Mouse (Mus musculus): ENCODE results near the gene Guca1a. TPM values are rescaled to one million over a fixed set of nuclear protein-coding genes. Genes with fewer than 3 reads are reported as not detected.
"Not testable (repeated sequence)": the region's sequence is repeated elsewhere in the genome, so short reads cannot be mapped to it uniquely, and the experiment has no call there.

The Guca1a gene
- polyA plus RNA-seq, 1 experiment from 2014 or later: 5.8 TPM

DNA sequence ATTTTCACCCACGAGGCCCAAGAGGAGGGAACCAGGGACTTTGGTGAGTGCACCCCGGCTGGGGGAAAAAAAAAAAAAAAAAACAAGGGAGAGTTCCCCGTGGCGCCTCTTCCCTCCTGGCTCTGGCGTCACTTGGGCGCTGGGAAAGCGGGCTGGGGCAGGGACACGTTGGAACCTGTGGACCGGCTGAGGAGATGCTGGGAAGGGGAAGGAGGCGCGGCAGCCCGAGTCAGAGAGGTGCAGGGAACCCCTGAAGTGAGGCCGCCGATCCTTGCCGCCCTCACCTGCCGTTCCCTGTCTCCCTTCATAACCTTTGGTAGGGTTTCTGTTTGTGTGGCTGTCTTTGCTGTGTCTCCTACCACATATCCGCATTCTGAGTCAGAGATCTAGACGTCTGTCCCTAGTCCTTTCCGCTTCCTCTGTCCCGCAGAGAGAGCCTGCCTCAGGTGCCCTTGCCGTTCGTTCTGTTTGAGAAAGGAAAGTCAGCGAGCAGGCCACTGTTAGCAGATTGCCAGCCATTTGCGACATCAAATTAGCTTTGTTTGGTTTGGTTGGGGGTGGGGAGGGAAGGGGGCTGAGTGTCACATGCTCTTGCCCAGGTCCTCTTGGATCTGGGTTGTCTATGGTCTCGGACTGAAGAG is 36.6 kb upstream of the Guca1a start, which contains the start of gene 1700001C19Rik:
Gene 1700001C19Rik (minus strand): TSS at position 470 of the 641 bp plus-strand sequence.
- no peaks in the 10 kb centered on the region for H3K9me3 ChIP-seq (replicated peaks)
- no peak for DNase-seq (ENCODE audit: low spot score)
- WGBS: 2% methylated on average over 25 of the region's 25 CpGs
- peak within 1 kb of the TSS; percentile 54 for H3K4me3 ChIP-seq
- H3K27ac ChIP-seq (replicated peaks): no peak within 1 kb of the TSS
- peaks cover 59% of the 10 kb centered on the region for H3K27me3 ChIP-seq (ENCODE audit: low read depth, poor library complexity, severe bottlenecking)
- no peaks in the 10 kb centered on the region for H3K36me3 ChIP-seq
- peaks cover 44% of the 10 kb centered on the region for H3K4me1 ChIP-seq

DNA sequence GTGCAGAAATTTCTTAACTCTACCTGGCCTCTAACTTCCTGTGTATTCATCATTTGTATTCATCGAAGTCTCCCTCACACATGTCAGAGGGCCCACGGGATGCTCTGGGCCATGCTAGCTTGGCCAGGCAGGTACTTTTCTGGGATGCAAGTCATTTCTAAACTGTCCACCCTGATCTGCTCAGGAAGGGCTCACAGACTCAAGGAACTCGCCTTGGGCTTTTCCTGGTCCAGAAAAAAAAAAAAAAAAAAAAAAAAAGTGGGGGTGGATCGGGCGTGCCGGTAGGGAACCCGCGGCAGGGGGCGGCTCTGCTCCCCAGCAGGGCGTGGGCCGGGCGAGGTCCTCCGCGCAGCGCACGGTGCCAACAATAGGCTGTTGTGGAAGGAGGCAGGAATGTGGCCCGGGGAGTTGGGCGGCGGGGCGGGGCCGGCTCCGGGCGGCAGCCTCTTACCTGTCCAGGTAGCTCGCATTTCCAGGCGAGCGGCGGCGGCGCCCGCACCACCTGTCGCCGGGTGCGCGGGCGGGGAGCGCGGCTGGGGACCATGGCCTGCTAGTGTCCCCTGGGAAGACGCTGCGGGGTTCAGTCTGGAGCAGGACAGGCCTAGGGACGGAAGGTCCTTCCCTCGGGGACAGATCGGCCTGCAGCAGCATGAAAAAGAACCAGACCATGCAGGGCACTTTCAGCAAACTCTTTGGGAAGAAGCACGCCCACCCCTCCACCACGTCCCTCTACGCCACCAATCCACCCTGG is 35.9 kb upstream of the Guca1a start, which contains the start of gene AI661453:
Gene AI661453 (plus strand): TSS at position 460 of the 751 bp plus-strand sequence.
- no peaks in the 10 kb centered on the region for H3K9me3 ChIP-seq (replicated peaks)
- peak within 1 kb of the TSS; percentile 54 for H3K4me3 ChIP-seq
- H3K27me3 ChIP-seq (ENCODE audit: low read depth, poor library complexity, severe bottlenecking): peaks cover 59% of the 10 kb centered on the region
- H3K36me3 ChIP-seq: no peaks in the 10 kb centered on the region
- WGBS: 2% methylated on average over 45 of the region's 45 CpGs
- no peak for DNase-seq (ENCODE audit: low spot score)
- H3K4me1 ChIP-seq: peaks cover 39% of the 10 kb centered on the region
- no peak within 1 kb of the TSS for H3K27ac ChIP-seq (replicated peaks)

DNA sequence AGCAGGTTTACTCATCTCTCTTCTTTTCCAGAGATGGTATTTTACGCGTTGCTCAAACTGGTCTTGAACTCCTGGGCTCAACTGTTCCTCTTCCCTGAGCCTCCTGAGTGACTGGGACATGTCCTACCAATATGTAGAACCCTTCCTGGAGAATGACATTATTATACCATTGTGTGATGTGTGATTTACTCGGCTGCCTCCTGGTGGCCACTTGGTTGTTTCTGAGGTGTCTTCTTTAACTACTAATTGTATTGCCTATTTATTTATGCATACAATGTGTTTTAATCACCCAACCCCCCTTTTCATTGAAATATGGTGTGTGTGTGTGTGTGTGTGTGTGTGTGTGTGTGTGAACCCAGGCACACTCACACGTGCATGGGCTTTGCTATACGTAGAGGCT is 30.4 kb upstream of the Guca1a start:
- peaks cover 13% of the 10 kb centered on the region for H3K4me1 ChIP-seq
- H3K27me3 ChIP-seq (ENCODE audit: low read depth, poor library complexity, severe bottlenecking): peaks cover 15% of the 10 kb centered on the region
- DNase-seq (ENCODE audit: low spot score): no peak
- no peaks in the 10 kb centered on the region for H3K9me3 ChIP-seq (replicated peaks)
- no peaks in the 10 kb centered on the region for H3K36me3 ChIP-seq
- H3K27ac ChIP-seq (replicated peaks): no peak overlapping the region
- H3K4me3 ChIP-seq: no peak overlapping the region
- WGBS: 71% methylated on average over 5 of the region's 5 CpGs

DNA sequence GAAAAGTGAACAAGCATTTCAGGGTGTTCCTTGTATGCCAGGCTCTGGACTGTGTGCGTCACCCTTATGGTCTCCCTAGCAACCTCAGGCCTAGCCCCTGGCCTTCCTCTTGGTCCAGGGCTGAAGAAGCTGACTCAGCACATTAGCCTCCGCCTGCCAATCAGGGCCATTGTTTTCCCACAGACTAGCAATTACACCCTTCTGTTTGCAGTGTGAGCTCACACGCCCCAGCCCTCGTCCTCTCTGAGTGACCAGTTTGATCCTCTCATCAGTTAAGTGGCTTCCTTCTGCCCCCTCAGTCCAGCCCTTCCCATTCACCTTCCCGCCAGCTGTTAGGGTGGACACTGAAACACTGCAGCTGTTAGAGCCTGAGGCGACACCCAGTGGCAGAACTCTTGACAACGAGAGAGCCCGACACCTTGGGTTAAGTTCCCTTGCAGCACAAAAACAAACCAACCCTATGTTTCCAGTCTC is 28.5 kb upstream of the Guca1a start:
- Histone ChIP-seq H3K27ac (replicated peaks) (peak overlapping the region; percentile 61), H3K36me3 (no peaks in the 10 kb centered on the region), H3K27me3 (ENCODE audit: low read depth, poor library complexity, severe bottlenecking) (0 out of 2 replicates have a peak, but pooled peaks cover 6% of the 10 kb centered on the region), H3K9me3 (replicated peaks) (no peaks in the 10 kb centered on the region), H3K4me1 (peaks cover 13% of the 10 kb centered on the region), H3K4me3 (peak overlapping the region; percentile 18; the same call in 1 of the 2 replicates)
- WGBS: 9% methylated on average over 8 of the region's 8 CpGs
- DNase-seq (ENCODE audit: low spot score): peak; percentile 77

DNA sequence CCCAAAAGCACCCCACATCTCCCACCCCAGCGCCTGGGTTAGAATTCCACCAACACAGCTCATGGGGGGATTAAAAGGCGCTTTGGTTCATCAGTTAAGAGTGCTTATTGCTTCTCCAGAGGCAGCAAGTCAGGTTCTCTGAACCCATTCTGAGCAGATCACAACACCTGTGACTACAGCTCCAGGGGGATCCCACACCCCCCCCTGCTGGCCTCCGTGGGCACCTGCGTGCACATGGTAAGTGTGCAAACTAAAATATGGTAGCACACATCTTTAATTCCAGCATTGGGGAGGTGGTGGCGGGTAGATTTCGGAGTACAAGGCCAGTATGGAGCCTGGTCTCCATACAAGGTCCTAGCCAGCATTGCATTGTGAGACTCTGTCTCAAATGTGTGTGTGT is 26.9 kb upstream of the Guca1a start:
- WGBS: 68% methylated on average over 6 of the region's 6 CpGs
- no peaks in the 10 kb centered on the region for H3K9me3 ChIP-seq (replicated peaks)
- 0 out of 2 replicates have a peak, but pooled peaks cover 6% of the 10 kb centered on the region for H3K27me3 ChIP-seq (ENCODE audit: low read depth, poor library complexity, severe bottlenecking)
- DNase-seq (ENCODE audit: low spot score): no peak
- H3K4me3 ChIP-seq: no peak overlapping the region
- peaks cover 13% of the 10 kb centered on the region for H3K4me1 ChIP-seq
- H3K36me3 ChIP-seq: no peaks in the 10 kb centered on the region
- H3K27ac ChIP-seq (replicated peaks): no peak overlapping the region

DNA sequence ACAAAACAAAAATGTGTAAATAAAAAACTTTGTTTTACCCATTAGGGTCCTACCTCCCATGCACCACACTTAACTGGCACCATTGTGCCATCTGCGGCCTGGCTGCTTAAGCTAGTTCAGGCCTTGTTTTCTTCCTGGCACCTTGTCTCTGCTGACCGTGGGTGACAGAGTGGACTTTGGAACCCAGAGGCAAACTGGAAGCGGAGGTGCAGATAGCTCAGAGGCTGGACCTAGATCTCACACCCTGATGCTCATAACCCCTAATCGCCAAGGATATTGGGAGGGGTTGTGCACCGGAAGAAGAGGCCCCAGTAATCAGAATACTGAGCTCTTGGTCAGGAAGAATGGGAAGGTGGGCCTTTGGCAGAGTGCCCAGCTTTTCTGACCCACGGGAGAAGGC is 23.8 kb upstream of the Guca1a start:
- Histone ChIP-seq H3K4me3 (no peak overlapping the region), H3K9me3 (replicated peaks) (no peaks in the 10 kb centered on the region), H3K36me3 (no peaks in the 10 kb centered on the region), H3K4me1 (peaks cover 11% of the 10 kb centered on the region), H3K27ac (replicated peaks) (no peak overlapping the region), H3K27me3 (ENCODE audit: low read depth, poor library complexity, severe bottlenecking) (no peaks in the 10 kb centered on the region)
- DNase-seq (ENCODE audit: low spot score): no peak
- 87% methylated on average over 6 of the region's 6 CpGs for WGBS

DNA sequence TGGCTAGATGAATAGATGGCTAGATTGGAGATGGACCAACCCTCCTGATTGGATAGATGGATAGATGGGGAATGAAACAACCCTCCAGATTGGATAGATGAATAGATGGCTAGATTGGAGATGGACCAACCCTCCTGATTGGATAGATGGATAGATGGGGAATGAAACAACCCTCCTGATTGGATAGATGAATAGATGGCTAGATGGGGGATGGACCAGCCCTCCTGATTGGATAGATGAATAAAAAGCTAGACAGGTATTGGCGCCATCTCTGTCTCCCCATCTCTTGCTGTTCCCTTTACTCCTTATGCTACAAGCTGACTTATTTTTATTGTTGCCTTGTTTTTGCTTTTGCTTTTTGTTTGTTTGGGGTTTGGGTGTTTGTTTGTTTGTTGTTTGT is 22.2 kb upstream of the Guca1a start:
- WGBS: 83% methylated on average over 1 of the region's 1 CpGs
- not testable (repeated sequence) for H3K27me3 ChIP-seq (ENCODE audit: low read depth, poor library complexity, severe bottlenecking); DNase-seq (ENCODE audit: low spot score); H3K27ac ChIP-seq (replicated peaks); H3K36me3 ChIP-seq; H3K9me3 ChIP-seq (replicated peaks); H3K4me1 ChIP-seq; H3K4me3 ChIP-seq

DNA sequence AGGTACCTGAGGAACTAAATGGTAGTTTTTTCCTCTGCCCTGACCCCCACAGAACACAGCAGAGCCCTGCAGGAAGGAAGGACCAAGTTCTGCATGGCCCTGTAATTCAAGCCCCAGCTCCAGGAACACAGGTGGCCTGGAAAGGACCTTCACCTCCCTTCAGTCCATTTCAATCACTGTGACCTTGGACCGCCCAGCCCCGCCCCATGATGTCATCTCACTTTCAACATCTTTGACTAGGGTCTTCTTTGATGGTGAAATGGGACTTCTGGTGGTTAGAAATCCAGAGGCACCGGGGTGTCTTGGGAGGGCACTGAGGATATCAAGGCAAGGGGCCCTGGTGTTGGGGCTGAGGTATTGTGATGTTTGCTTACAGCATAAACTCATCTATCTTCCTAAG is 21.2 kb upstream of the Guca1a start:
- no peaks in the 10 kb centered on the region for H3K36me3 ChIP-seq
- 83% methylated on average over 3 of the region's 3 CpGs for WGBS
- no peaks in the 10 kb centered on the region for H3K27me3 ChIP-seq (ENCODE audit: low read depth, poor library complexity, severe bottlenecking)
- no peaks in the 10 kb centered on the region for H3K4me1 ChIP-seq
- DNase-seq (ENCODE audit: low spot score): no peak
- H3K27ac ChIP-seq (replicated peaks): no peak overlapping the region
- H3K9me3 ChIP-seq (replicated peaks): no peaks in the 10 kb centered on the region
- H3K4me3 ChIP-seq: no peak overlapping the region

DNA sequence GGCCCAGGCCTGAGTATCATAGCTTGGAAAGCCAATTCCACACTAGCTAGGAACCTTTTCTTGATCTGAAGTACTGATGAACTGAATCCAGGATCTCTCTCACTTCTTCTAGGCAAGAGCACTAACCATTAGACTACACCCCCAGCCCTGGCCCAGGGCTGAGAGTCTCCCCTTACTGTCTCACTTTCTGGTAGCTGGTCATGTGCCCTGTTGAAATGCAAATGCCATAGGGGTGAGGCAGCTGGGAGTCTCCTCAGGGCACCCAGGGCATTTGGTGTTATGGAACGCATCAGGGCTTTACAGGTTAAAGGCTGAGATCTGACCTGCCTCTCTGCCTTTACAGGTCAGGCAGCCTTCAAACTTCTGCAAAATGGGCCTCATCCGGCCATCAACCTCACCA is 19.8 kb upstream of the Guca1a start:
- no peaks in the 10 kb centered on the region for H3K27me3 ChIP-seq (ENCODE audit: low read depth, poor library complexity, severe bottlenecking)
- H3K27ac ChIP-seq (replicated peaks): no peak overlapping the region
- no peaks in the 10 kb centered on the region for H3K4me1 ChIP-seq
- H3K9me3 ChIP-seq (replicated peaks): no peaks in the 10 kb centered on the region
- H3K36me3 ChIP-seq: no peaks in the 10 kb centered on the region
- no peak for DNase-seq (ENCODE audit: low spot score)
- no peak overlapping the region for H3K4me3 ChIP-seq
- WGBS: 68% methylated on average over 2 of the region's 2 CpGs

DNA sequence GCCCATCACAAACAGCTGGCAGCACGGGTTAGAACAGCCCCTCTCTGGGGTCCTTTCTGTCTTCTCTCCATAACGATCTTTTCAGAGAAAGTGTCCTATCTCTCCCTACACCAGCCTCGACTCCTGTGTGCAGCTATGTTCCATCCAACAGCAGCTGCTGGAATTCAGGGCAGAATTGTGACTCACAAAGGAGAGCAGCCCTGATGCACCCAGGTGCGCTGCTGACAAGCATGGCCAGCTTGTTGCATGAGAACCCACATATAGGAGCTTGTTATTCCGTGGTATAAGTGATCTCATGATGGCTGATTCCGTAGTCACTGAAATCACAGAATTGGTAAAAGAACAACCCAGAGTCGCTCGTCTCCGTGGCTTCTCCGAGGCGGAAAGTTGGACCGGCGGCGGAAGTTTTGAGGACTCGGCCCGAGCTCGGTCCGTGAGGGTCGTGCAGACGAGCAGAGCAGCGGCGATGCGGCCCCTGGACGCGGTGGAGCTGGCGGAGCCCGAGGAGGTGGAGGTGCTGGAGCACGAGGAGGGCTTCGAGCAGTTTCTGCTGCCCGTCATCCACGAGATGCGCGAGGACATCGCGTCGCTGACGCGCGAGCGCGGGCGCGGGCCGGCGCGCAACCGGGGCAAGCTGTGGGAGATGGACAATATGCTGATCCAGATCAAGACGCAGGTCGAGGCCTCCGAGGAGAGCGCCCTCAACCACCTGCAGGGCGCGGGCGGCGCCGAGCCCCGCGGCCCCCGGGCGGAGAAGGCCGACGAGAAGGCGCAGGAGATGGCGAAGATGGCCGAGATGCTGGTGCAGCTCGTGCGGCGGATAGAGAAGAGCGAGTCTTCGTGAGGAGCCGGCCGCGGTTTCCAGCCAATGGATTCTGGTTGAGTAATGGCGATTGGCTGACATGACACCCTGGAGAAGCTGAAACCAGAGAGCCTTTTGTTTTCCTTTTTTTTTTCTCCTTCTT is 9.8 kb upstream of the Guca1a start:
- not testable (repeated sequence) for H3K4me1 ChIP-seq; H3K27ac ChIP-seq (replicated peaks); H3K36me3 ChIP-seq; H3K9me3 ChIP-seq (replicated peaks)
- Histone ChIP-seq H3K4me3 (peak overlapping the region; percentile 53), H3K27me3 (ENCODE audit: low read depth, poor library complexity, severe bottlenecking) (peaks cover 81% of the 10 kb centered on the region)
- peak; percentile 39 for DNase-seq (ENCODE audit: low spot score)
- WGBS: 4% methylated on average over 74 of the region's 74 CpGs

DNA sequence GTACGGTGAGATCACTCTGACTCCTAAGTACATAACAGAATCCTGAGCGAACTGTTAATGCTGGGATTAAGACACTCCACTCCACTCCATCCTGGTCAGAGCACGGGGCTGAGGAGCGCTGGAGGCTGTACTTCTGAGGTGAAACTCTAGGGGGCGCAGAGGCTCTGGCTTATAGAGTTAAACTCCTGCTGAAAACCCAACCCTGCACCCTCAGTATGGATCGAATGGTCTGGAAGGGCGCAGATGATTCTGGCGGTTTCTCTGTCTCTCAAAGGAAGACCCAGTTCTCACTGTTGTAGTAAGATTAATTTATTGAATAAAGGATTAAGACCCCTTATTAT is 8.1 kb upstream of the Guca1a start:
- 20% methylated on average over 8 of the region's 8 CpGs for WGBS
- H3K4me3 ChIP-seq: no peak overlapping the region
- no peak overlapping the region for H3K27ac ChIP-seq (replicated peaks)
- H3K27me3 ChIP-seq (ENCODE audit: low read depth, poor library complexity, severe bottlenecking): peaks cover 85% of the 10 kb centered on the region
- no peaks in the 10 kb centered on the region for H3K36me3 ChIP-seq
- no peaks in the 10 kb centered on the region for H3K9me3 ChIP-seq (replicated peaks)
- peak; percentile 73 for DNase-seq (ENCODE audit: low spot score)
- peaks cover 8% of the 10 kb centered on the region for H3K4me1 ChIP-seq

DNA sequence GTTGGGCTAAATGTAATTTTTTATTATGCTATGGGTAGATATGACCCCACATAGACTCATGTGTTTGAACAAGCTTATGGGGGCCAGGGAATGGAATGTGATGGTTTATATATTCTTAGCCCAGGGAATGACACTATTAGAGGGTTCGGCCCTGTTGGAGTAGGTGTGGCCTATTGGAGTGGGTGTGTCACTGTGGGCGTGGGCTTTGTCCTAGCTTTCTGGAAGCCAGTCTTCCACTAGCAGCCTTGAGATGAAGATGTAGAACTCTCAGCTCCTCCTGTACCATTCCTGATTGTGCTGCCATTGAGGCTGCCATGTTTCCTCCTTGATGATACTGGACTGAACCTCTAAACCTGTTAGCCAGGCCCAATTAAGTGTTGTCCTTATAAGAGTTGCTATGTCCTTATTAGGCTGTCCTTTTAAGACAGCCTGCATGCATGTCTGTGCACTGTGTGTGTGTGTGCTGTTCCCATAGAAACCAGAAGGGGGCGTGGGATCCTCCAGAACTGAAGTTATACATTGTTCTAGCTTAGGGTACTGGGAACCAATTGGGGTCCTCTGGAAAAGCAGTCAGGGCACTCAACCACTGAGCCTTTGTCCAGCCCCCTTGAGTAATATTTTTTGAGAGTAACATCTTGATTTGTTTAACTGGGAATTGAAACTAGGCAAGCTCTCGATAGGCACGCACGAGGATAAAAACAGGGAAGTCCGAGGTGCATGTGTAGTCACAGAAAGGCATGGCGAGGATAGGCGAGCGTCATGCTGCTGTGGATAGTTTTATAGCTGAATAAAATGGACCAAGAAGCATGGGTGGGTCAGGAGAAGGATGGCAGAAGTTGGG is 7.6 kb upstream of the Guca1a start:
- H3K36me3 ChIP-seq: no peaks in the 10 kb centered on the region
- H3K9me3 ChIP-seq (replicated peaks): no peaks in the 10 kb centered on the region
- H3K4me3 ChIP-seq: no peak overlapping the region
- no peak for DNase-seq (ENCODE audit: low spot score)
- H3K27ac ChIP-seq (replicated peaks): no peak overlapping the region
- H3K4me1 ChIP-seq: peaks cover 8% of the 10 kb centered on the region
- peaks cover 85% of the 10 kb centered on the region for H3K27me3 ChIP-seq (ENCODE audit: low read depth, poor library complexity, severe bottlenecking)
- 66% methylated on average over 10 of the region's 10 CpGs for WGBS
